Mouse (Mus musculus) bone marrow, adult 2 months (tissue): ENCODE results near the gene Sh3bgr.

Experiments used
- CTCF ChIP-seq: fragments of 200-500 bp; IDR thresholded peaks from 2 replicates; pipeline ENCODE4 v1.5.1; 2011; ENCODE audit warnings: low read length, control low read depth; ENCODE audit not compliant: control insufficient read depth, insufficient read depth
- POLR2A ChIP-seq: fragments of 200-500 bp; IDR thresholded peaks from 2 replicates; pipeline ENCODE4 v1.6.1; 2011; ENCODE audit warnings: low read depth, mild to moderate bottlenecking, control low read depth, low read length, borderline replicate concordance; ENCODE audit not compliant: control insufficient read depth

DNA sequence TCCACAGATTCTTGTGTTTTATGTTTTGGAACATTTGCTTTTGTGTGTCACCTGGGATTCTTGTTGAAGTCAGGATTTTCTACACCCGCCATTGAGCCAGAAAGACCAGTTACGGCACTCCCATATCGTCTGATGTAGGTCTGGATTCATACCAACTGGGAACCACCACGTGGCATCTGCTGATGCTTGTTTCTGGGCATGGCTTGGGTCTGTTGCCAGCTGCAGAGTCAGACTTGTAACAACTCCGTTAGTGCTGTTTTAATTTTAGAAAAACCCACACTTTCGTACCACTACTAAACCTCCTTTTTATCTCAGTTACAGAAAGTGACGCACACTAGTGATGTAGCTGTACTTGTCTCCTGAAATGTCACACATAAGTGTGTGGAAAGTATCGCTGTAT lies 44.2 kb upstream of the Sh3bgr start:
- TF ChIP-seq POLR2A = no peak
- no peak for TF ChIP-seq CTCF
